Mouse (Mus musculus) embryonic stem cell, embryonic (primary cell): ENCODE data around the gene Fam20b.

Experiments
- CTCF ChIA-PET, 4 experiments: fragments of 300-600 bp in 2 of 4; fragments of 350-600 bp in 2 of 4; sonication (Branson Sonifier 250); formaldehyde crosslinking; loops; one replicate each; lab custom pipeline; 2022; ENCODE audit warnings: inconsistent platforms in 2 of 4; lab: Charles Lee
- POLR2A ChIA-PET, 4 experiments: fragments of 300-600 bp in 2 of 4; fragments of 350-600 bp in 2 of 4; sonication (Branson Sonifier 250); formaldehyde crosslinking; loops; one replicate each; lab custom pipeline; 2022; ENCODE audit warnings: antibody characterized with exemption in 4 of 4, inconsistent platforms in 1 of 4; lab: Charles Lee

Fam20b gene

GRCm38 (mm10) chr1:156718950-156719805 is at the start of gene Fam20b:
TSS of gene Fam20b (minus strand) at chr1:156719086.
- CTCF ChIA-PET: interaction anchor here in 3 of 4 experiments (0.6 to 2.9 kb wide), 10 partner anchors 14 to 362 kb away, joined by 3 to 8 read pairs (median 3); no protein-coding TSS in a partner anchor

DNA sequence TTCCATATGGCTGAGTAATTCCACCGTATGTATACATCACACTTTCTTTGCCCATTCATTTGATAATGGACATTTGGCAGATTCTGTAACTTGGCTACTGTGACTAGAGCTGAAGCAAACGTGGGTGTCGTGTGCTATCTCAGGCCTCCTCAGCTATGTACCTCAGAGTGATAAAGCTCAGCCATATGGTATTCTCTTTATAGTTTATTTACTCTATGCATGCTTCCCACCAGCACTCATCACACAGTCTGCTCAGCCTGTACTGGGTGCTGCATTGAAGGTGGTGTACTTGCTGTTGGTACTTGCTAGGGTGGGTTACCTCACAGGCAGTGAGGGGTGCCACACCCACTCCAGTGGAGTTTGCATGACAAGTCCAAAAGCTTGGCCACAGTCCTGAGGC is 46.4 kb upstream of the Fam20b start:
- CTCF ChIA-PET: interaction anchor here in 3 of 4 experiments (0.6 to 2.9 kb wide), 3 partner anchors 9 to 311 kb away, joined by 3 to 13 read pairs (median 4); no protein-coding TSS in a partner anchor
- POLR2A ChIA-PET: no interaction called here

More at GRCm38 (mm10) chr1:156718950-156719805, at the start of gene Fam20b:
- POLR2A ChIA-PET: interaction anchor here in 3 of 4 experiments (0.6 to 2.6 kb wide), 20 partner anchors 9 to 694 kb away, joined by 3 to 17 read pairs (median 4); partner anchors contain the start of genes Abl2 (in 1 of the 3), Rasal2 (in 1 of the 3) and Tor1aip1 (in 1 of the 3)

DNA sequence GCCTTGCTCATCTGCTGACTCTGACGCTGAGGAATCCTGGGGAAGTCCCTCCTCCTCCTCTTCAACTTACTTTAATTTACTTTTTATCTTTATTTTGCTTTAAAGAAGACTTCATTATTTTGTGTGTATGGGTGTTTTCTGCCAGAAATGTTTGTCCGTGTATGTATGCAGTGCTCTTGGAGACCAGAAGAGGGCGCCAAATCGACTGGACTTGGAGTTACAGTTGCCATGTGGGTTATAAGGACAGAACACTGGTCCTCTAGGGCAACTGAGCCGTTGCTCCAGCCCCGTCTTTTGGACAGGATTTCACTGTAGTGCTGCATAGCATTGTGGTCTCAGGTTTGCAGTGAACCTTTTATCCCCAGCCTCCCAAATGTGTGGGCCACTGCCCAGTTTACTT is 45.7 kb upstream of the Fam20b start:
- ChIA-PET POLR2A (interaction anchor here in 1 of 4 experiments (1.9 kb wide), 1 partner anchor 12 kb away, joined by 4 read pairs; no protein-coding TSS in a partner anchor), CTCF (interaction anchor here in 3 of 4 experiments (0.6 to 2.9 kb wide), 6 partner anchors 12 to 647 kb away, joined by 3 to 13 read pairs (median 4); no protein-coding TSS in a partner anchor)

- ChIA-PET POLR2A (interaction anchor here in 2 of 4 experiments (0.6 to 1.9 kb wide), 4 partner anchors 11 to 46 kb away, joined by 3 to 6 read pairs (median 4); no protein-coding TSS in a partner anchor), CTCF (interaction anchor here (0.6 to 2.9 kb wide), 8 partner anchors 11 to 320 kb away, joined by 3 to 13 read pairs (median 4); no protein-coding TSS in a partner anchor)
Measured at GRCm38 (mm10) chr1:156763280-156763679, 44.4 kb upstream of the Fam20b start.

DNA sequence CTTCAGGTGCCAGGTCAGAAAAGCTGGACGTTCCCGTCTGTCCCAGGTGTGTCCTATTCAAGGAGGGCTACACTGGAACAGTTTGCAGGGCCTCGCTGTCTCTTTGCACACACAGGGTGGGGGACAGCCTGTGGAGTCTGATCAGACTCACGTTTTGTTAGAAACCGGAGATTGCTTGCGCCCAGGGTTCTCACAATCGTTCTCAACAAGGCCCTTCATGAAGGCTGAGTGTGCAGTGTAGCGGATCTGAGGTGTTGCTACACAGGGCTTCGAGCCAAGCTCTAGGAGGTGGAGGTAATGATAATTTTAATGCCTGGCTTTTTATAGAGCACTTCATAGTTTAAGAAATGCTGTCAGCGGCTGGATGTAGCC is 42.5 kb upstream of the Fam20b start:
- ChIA-PET POLR2A (interaction anchor here in 1 of 4 experiments (1.3 to 1.6 kb wide), 2 partner anchors 10 to 14 kb away, joined by 4 read pairs; no protein-coding TSS in a partner anchor), CTCF (interaction anchor here (0.6 to 3.0 kb wide), 9 partner anchors 9 to 320 kb away, joined by 3 to 19 read pairs (median 7); no protein-coding TSS in a partner anchor)

- CTCF ChIA-PET: interaction anchor here (0.5 to 3.0 kb wide), 10 partner anchors 8 to 792 kb away, joined by 3 to 19 read pairs (median 6); no protein-coding TSS in a partner anchor
- POLR2A ChIA-PET: interaction anchor here in 1 of 4 experiments (1.3 to 1.6 kb wide), 3 partner anchors 9 to 13 kb away, joined by 4 read pairs; no protein-coding TSS in a partner anchor
Measured at GRCm38 (mm10) chr1:156760549-156761429, 41.9 kb upstream of the Fam20b start.

- ChIA-PET CTCF (no interaction called here), POLR2A (interaction anchor here in 2 of 4 experiments (1.5 to 1.7 kb wide), 2 partner anchors 17 to 20 kb away, joined by 3 to 4 read pairs; no protein-coding TSS in a partner anchor)
Measured at GRCm38 (mm10) chr1:156758326-156758725, 39.4 kb upstream of the Fam20b start.

- POLR2A ChIA-PET: interaction anchor here in 1 of 4 experiments (0.7 to 1.3 kb wide), 3 partner anchors 13 to 321 kb away, joined by 3 read pairs; no protein-coding TSS in a partner anchor
Measured at GRCm38 (mm10) chr1:156754608-156755413, 35.9 kb upstream of the Fam20b start.

DNA sequence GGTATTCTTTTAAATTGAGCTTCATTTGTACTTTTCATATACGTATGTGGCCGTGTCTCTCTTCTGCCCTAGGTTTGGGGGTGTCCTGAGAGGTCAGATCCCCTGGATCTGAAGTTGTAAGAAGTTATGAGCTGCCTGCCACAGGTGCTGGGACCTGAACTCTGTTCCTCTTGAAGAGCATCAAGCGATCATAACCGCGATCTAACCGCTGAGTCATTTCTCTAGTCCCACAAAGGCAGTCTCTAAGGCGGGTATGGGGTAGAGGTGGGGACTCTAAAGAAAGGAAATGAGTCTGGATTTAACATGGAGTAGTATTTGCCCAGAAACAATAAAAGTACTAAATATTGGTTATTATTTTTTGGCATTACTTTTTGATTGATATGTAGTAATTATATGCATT is 34.1 kb upstream of the Fam20b start:
- POLR2A ChIA-PET: interaction anchor here in 3 of 4 experiments (0.6 to 1.5 kb wide), 10 partner anchors 11 to 589 kb away, joined by 3 to 8 read pairs (median 4); no protein-coding TSS in a partner anchor

More at GRCm38 (mm10) chr1:156754608-156755413, 35.9 kb upstream of the Fam20b start:
- CTCF ChIA-PET: interaction anchor here (0.6 to 1.3 kb wide), 8 partner anchors 9 to 322 kb away, joined by 3 to 5 read pairs (median 3); no protein-coding TSS in a partner anchor

GRCm38 (mm10) chr1:156752020-156752724 is 33.3 kb upstream of the Fam20b start:
- POLR2A ChIA-PET: interaction anchor here in 3 of 4 experiments (0.6 to 1.8 kb wide), 14 partner anchors 9 to 659 kb away, joined by 3 to 6 read pairs (median 4); partner anchors contain the start of gene Rasal2 (in 1 of the 3)
- CTCF ChIA-PET: interaction anchor here (0.5 to 2.9 kb wide), 66 partner anchors 8 to 660 kb away, joined by 3 to 35 read pairs (median 4); partner anchors contain the start of genes Fam20b (in 1 of the 4) and Rasal2 (in 1 of the 4)

More for the DNA sequence above, 34.1 kb upstream of the Fam20b start:
- CTCF ChIA-PET: interaction anchor here (0.5 to 2.9 kb wide), 57 partner anchors 8 to 865 kb away, joined by 3 to 35 read pairs (median 4); partner anchors contain the start of genes Fam20b (in 1 of the 4) and Rasal2 (in 1 of the 4)

DNA sequence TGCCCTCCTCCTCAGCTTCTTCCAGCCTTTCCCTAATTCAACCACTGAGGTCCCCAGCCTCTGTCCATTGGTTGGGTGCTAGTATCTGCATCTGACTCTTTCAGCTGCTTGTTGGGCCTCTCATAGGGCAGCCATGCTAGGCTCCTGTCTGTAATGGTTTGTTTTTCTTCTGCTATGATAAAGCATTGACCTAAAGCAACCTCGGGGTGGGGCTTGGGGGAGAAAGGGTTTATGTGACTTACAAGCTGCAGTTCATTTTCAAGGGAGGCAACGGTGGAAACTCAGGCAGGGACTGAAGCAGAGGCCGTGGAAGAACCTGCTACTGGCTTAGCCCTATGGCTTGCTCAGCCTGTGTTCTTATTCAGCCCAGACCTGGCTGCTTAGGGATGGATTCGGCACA is 31.4 kb upstream of the Fam20b start:
- POLR2A ChIA-PET: interaction anchor here in 3 of 4 experiments (0.6 to 1.8 kb wide), 3 partner anchors 10 to 786 kb away, joined by 3 to 6 read pairs (median 4); no protein-coding TSS in a partner anchor
- CTCF ChIA-PET: interaction anchor here in 3 of 4 experiments (0.7 to 1.2 kb wide), 3 partner anchors 8 to 164 kb away, joined by 4 to 5 read pairs (median 5); no protein-coding TSS in a partner anchor

DNA sequence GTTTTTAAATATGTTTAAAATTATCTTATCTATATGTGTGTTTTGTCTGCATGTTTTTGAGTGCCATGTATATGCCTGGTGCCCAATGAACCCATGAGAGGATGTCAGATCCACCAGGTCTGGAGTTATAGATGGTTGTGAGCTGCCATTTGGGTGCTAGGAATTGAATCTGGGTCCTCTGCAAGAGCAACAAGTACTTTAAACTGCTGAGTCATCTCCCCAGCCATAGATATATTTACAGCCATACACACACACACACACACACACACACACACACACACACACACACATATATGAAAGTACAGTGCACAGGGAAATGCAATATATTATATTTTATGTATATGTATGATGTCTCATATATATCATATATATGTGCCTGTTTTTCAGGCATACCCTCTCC is 30.2 kb upstream of the Fam20b start:
- ChIA-PET CTCF (interaction anchor here in 1 of 4 experiments (0.6 to 2.2 kb wide), 2 partner anchors 328 to 332 kb away, joined by 3 to 12 read pairs; no protein-coding TSS in a partner anchor), POLR2A (interaction anchor here in 1 of 4 experiments (1.6 to 1.8 kb wide), 2 partner anchors 10 to 11 kb away, joined by 3 to 4 read pairs; no protein-coding TSS in a partner anchor)

GRCm38 (mm10) chr1:156748435-156749005 is 29.6 kb upstream of the Fam20b start:
- ChIA-PET POLR2A (interaction anchor here in 2 of 4 experiments (1.0 to 1.8 kb wide), 4 partner anchors 11 to 117 kb away, joined by 3 to 4 read pairs (median 4); no protein-coding TSS in a partner anchor), CTCF (interaction anchor here in 1 of 4 experiments (0.6 to 2.2 kb wide), 2 partner anchors 329 to 332 kb away, joined by 3 to 12 read pairs; no protein-coding TSS in a partner anchor)

- ChIA-PET POLR2A (interaction anchor here in 2 of 4 experiments (0.6 to 0.8 kb wide), 2 partner anchors 13 to 97 kb away, joined by 3 read pairs; no protein-coding TSS in a partner anchor), CTCF (interaction anchor here in 1 of 4 experiments (0.5 to 3.9 kb wide), 3 partner anchors 10 to 334 kb away, joined by 3 to 13 read pairs (median 5); no protein-coding TSS in a partner anchor)
Measured at GRCm38 (mm10) chr1:156745188-156745810, 26.4 kb upstream of the Fam20b start.
